Mouse (Mus musculus) lung, postnatal 4 days (tissue): ENCODE results near the gene A930004D18Rik.
A peak's percentile ranks its signal among the peaks of the same experiment; 100 is the strongest.

Source experiments
- DNase-seq, 2 experiments: peaks; one replicate each; pipeline ENCODE4 v3.0.0; 2021

Gene A930004D18Rik

GRCm38 (mm10) chr2:18037491-18037890, at the start of gene A930004D18Rik:
A930004D18Rik (minus strand) TSS chr2:18037737.
- peak in 1 of 2 experiments; percentile 4 for DNase-seq

- DNase-seq = no peak
These were observed 42.8 kb upstream of the A930004D18Rik start for GRCm38 (mm10) chr2:18080182-18080860.

- no peak for DNase-seq
These were observed 34.4 kb upstream of the A930004D18Rik start for GRCm38 (mm10) chr2:18071947-18072346.

- no peak for DNase-seq
These were observed 30.7 kb upstream of the A930004D18Rik start for GRCm38 (mm10) chr2:18068071-18068796.

- DNase-seq = no peak
These were observed 28.9 kb upstream of the A930004D18Rik start for GRCm38 (mm10) chr2:18066436-18066835.

GRCm38 (mm10) chr2:18065708-18066030, 28.1 kb upstream of the A930004D18Rik start:
- DNase-seq = no peak

GRCm38 (mm10) chr2:18064941-18065707, 27.6 kb upstream of the A930004D18Rik start:
- peak; percentile 78 to 85 for DNase-seq

- DNase-seq = peak; percentile 93 to 97
These were observed 26.9 kb upstream of the A930004D18Rik start for GRCm38 (mm10) chr2:18064356-18064858.

GRCm38 (mm10) chr2:18063763-18064251, 26.3 kb upstream of the A930004D18Rik start:
- peak in 1 of 2 experiments; percentile 74 for DNase-seq

GRCm38 (mm10) chr2:18060396-18060795, 22.9 kb upstream of the A930004D18Rik start:
- DNase-seq = no peak

GRCm38 (mm10) chr2:18059891-18060290, 22.4 kb upstream of the A930004D18Rik start:
- DNase-seq = no peak

GRCm38 (mm10) chr2:18059063-18059462, 21.5 kb upstream of the A930004D18Rik start:
- DNase-seq = no peak

- no peak for DNase-seq
These were observed 20.7 kb upstream of the A930004D18Rik start for GRCm38 (mm10) chr2:18058146-18058708.

GRCm38 (mm10) chr2:18057336-18058145, 20.0 kb upstream of the A930004D18Rik start:
- DNase-seq = peak; percentile 78 to 80

GRCm38 (mm10) chr2:18056786-18057255, 19.3 kb upstream of the A930004D18Rik start:
- peak; percentile 96 to 98 for DNase-seq

- DNase-seq = peak; percentile 96 to 98
These were observed 18.6 kb upstream of the A930004D18Rik start for GRCm38 (mm10) chr2:18055929-18056785.

- peak in 1 of 2 experiments; percentile 33 for DNase-seq
These were observed 17.7 kb upstream of the A930004D18Rik start, which contains the start of gene Mllt10 for GRCm38 (mm10) chr2:18055016-18055928. Mllt10 (plus strand) TSS chr2:18055237.

- peak; percentile 66 to 71 for DNase-seq
These were observed 16.5 kb upstream of the A930004D18Rik start for GRCm38 (mm10) chr2:18053951-18054530.
